Mouse (Mus musculus): ENCODE measurements around the gene Klf2. TPM values are rescaled to one million over a fixed set of nuclear protein-coding genes. Genes with fewer than 3 reads are reported as not detected.

The Klf2 gene
- polyA plus RNA-seq (2012; rRNA removed): 63.9 and 91.3 TPM in 2 replicates

GRCm38 (mm10) chr8:72318801-72319322 lies at the start of gene Klf2:
Gene Klf2, plus strand, starts transcription at chr8:72319033.

DNA sequence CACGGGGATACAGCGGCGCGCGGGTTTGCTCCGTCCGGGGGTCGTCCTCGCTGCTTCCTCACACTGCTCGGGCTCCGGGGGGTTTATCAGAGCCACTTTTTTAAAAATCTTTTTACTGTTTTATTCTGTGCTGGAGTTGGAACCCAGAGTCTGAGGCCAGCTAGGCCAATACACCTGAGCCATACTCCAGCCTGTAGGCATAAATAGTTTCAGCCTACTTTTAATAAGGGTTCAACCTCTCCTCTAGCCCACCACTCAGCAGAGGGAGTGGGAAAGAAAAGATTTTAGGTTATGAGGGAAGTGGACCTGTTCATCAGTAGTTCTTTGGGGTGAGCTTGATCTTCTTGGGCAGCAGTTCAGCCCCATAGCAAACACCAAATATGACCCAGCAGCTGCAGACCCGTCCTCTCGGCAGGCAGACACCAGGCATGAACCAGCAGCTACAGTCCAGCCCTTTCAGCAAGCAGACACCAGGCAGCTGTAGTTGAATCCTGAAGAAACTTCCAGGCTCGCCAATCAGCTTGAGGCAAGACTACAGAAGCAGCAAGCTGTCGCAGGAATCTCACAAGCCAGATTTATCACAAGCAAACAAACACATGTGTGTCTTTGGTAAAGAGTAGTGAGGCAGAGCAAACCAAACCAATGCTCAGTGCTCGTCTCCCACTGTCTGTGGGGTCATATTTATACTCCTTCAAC lies 13.5 kb upstream of the Klf2 start, which contains the start of gene Gm10282:
Gene Gm10282 (minus strand): TSS at position 51 of the 696 bp plus-strand sequence.

Other genes with a start within 250 kb of the Klf2 start
- gene Olfr373, start 235.9 kb upstream of the Klf2 start, polyA plus RNA-seq (2012; rRNA removed): not detected in 2 replicates
- gene Olfr374, start 212.0 kb upstream of the Klf2 start, polyA plus RNA-seq (2012; rRNA removed): not detected in 2 replicates
- gene Tpm4, start 184.1 kb upstream of the Klf2 start, polyA plus RNA-seq (2012; rRNA removed): 112 and 149 TPM in 2 replicates
- gene Rab8a, start 157.8 kb upstream of the Klf2 start, polyA plus RNA-seq (2012; rRNA removed): 20.5 and 24.4 TPM in 2 replicates
- gene Hsh2d, start 129.4 kb upstream of the Klf2 start, polyA plus RNA-seq (2012; rRNA removed): 0.53 and 0.71 TPM in 2 replicates
- 0.41 TPM in 1 of 2 replicates, not detected in the other for gene Cib3, start 106.2 kb upstream of the Klf2 start, polyA plus RNA-seq (2012; rRNA removed)
- gene Gm11034, start 105.4 kb upstream of the Klf2 start, polyA plus RNA-seq (2012; rRNA removed): not detected in 2 replicates
- 33.0 and 50.7 TPM in 2 replicates for gene Fam32a, start 99.3 kb upstream of the Klf2 start, polyA plus RNA-seq (2012; rRNA removed)
- gene Ap1m1, start 79.0 kb upstream of the Klf2 start, polyA plus RNA-seq (2012; rRNA removed): 102 and 137 TPM in 2 replicates
- 1.5 and 1.7 TPM in 2 replicates for gene Gm10282, start 13.8 kb upstream of the Klf2 start, polyA plus RNA-seq (2012; rRNA removed)
- 51.1 and 52.0 TPM in 2 replicates for gene Eps15l1, start 102.4 kb downstream of the Klf2 start, polyA plus RNA-seq (2012; rRNA removed)
- 0.41 and 0.86 TPM in 2 replicates for gene Calr3, start 124.8 kb downstream of the Klf2 start, polyA plus RNA-seq (2012; rRNA removed)
- gene 1700030K09Rik, start 124.8 kb downstream of the Klf2 start, polyA plus RNA-seq (2012; rRNA removed): 15.3 and 15.7 TPM in 2 replicates
- 59.9 and 80.5 TPM in 2 replicates for gene Cherp, start 156.2 kb downstream of the Klf2 start, polyA plus RNA-seq (2012; rRNA removed)
- 88.6 and 92.3 TPM in 2 replicates for gene Slc35e1, start 173.6 kb downstream of the Klf2 start, polyA plus RNA-seq (2012; rRNA removed)
- gene Med26, start 229.2 kb downstream of the Klf2 start, polyA plus RNA-seq (2012; rRNA removed): 31.9 and 33.3 TPM in 2 replicates